ENCODE assay signal across 8 mouse cellular contexts in the genomic region with DNA sequence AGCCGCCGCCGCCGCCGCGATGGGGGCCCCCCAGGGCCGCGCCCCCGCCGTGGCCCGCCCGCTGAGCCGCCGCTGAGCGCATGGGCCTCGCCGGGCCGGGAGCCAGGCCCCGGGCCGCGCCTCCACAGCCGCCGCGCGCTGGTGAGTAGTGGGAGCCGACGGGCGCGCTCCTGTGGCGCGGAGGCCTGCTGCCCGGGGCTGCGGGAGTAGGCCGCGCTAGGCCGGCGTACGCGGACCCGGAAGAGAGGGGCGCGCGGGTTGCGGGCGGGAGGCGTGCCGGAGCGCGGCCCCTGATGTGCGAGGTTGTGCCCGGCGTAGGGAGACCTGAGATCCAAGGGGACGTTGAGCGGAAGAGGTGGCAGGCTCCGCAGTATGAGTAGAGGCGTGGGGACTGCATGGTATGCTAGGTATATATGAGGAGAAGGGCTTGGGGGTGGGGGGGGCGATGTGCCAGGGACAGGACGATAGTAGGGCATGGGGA. TPM values are rescaled to one million over a fixed set of nuclear protein-coding genes. Genes with fewer than 3 reads are reported as not detected.
DNase-seq lines count a peak whose midpoint lies in the region; ATAC-seq and TF ChIP-seq lines count a peak whose summit lies in the region.

No protein-coding gene starts in this region.

- under 1% methylated on average over 57 of the region's 58 CpGs for WGBS in spleen, adult 2 months
- WGBS in forebrain, embryonic 10.5 days: under 1% methylated on average over 56 of the region's 58 CpGs
- under 1% methylated on average over 53 of the region's 58 CpGs for WGBS in midbrain, embryonic 12.5 days

- no peak for TF ChIP-seq CTCF in spleen, adult 2 months (IDR thresholded peaks at IDR 0.05; ENCODE audit: extremely low read depth, insufficient read depth, insufficient read length, insufficient replicate concordance)

- H3K36me3 ChIP-seq in erythroblast, embryonic 14.5 days (ENCODE audit: control insufficient read depth): peaks cover 21% of the 10 kb centered on the region
- H3K36me3 ChIP-seq in spleen, adult 2 months (ENCODE audit: control insufficient read depth, insufficient read depth, low read length): peaks cover 4% of the 10 kb centered on the region; the same call in 1 of the 2 replicates
- peaks cover 25% of the 10 kb centered on the region for H3K36me3 ChIP-seq in forebrain, embryonic 10.5 days (replicated peaks)
- H3K36me3 ChIP-seq in midbrain, embryonic 12.5 days: peaks cover 19% of the 10 kb centered on the region

- H3K27me3 ChIP-seq in erythroblast, embryonic 14.5 days (ENCODE audit: control insufficient read depth): no peaks in the 10 kb centered on the region
- H3K27me3 ChIP-seq in spleen, adult 2 months (ENCODE audit: control insufficient read depth, insufficient read depth, low read length): no peaks in the 10 kb centered on the region
- no peaks in the 10 kb centered on the region for H3K27me3 ChIP-seq in forebrain, embryonic 10.5 days (ENCODE audit: poor library complexity, severe bottlenecking)
- H3K27me3 ChIP-seq in midbrain, embryonic 12.5 days: peaks cover 25% of the 10 kb centered on the region

- H3K9me3 ChIP-seq in erythroblast, embryonic 14.5 days (ENCODE audit: control insufficient read depth, low read length): no peaks in the 10 kb centered on the region
- no peaks in the 10 kb centered on the region for H3K9me3 ChIP-seq in forebrain, embryonic 10.5 days
- no peaks in the 10 kb centered on the region for H3K9me3 ChIP-seq in midbrain, embryonic 12.5 days

- H3K27ac ChIP-seq in spleen, adult 2 months (ENCODE audit: insufficient read depth, low read length): peak overlapping the region; percentile 84
- H3K27ac ChIP-seq in forebrain, embryonic 10.5 days: peak overlapping the region; percentile 94
- peak overlapping the region; percentile 86 for H3K27ac ChIP-seq in midbrain, embryonic 12.5 days (replicated peaks)

- no peak; the same call in 1 of the 2 replicates for ATAC-seq in erythroblast, adult 5-6 weeks (replicated peaks; ENCODE audit: low FRiP score, poor library complexity, severe bottlenecking)
- peak; percentile 66; the same call in 1 of the 2 replicates for ATAC-seq in midbrain, embryonic 12.5 days (ENCODE audit: low FRiP score, low read depth)

- H3K4me2 ChIP-seq in midbrain, embryonic 12.5 days (replicated peaks): peak overlapping the region; percentile 94

- peaks cover 42% of the 10 kb centered on the region for H3K4me1 ChIP-seq in erythroblast, embryonic 14.5 days (ENCODE audit: control insufficient read depth)
- H3K4me1 ChIP-seq in spleen, adult 2 months (ENCODE audit: control insufficient read depth, insufficient read depth, insufficient read length): peaks cover 2% of the 10 kb centered on the region; the same call in 1 of the 2 replicates
- H3K4me1 ChIP-seq in forebrain, embryonic 10.5 days: peaks cover 31% of the 10 kb centered on the region
- peaks cover 28% of the 10 kb centered on the region for H3K4me1 ChIP-seq in midbrain, embryonic 12.5 days

- peak overlapping the region; percentile 93 for H3K4me3 ChIP-seq in erythroblast, embryonic 14.5 days (replicated peaks)
- H3K4me3 ChIP-seq in spleen, adult 2 months (ENCODE audit: extremely low read depth, insufficient read depth, insufficient read length): peak overlapping the region; percentile 90
- peak overlapping the region; percentile 92 for H3K4me3 ChIP-seq in forebrain, embryonic 10.5 days
- H3K4me3 ChIP-seq in midbrain, embryonic 12.5 days: peak overlapping the region; percentile 94

- TF ChIP-seq POLR2A in spleen, adult 2 months (IDR thresholded peaks at IDR 0.05; ENCODE audit: low read depth, low read length): no peak

- DNase-seq in spleen, adult 2 months (ENCODE audit: low read depth in 1 of 2, low spot score in 2 of 2): peak in 1 of 2 experiments; percentile 27
- no peak for DNase-seq in spleen, adult 12 weeks (ENCODE audit: low spot score)
- no peak for DNase-seq in forebrain, embryonic 10.5 days (ENCODE audit: extremely low spot score, low spot score)
- peak; percentile 77 for DNase-seq in kidney, postnatal 14 days
- DNase-seq in natural killer cell, adult 2 months (ENCODE audit: low spot score in 2 of 2): no peak

- H3K9ac ChIP-seq in midbrain, embryonic 12.5 days (replicated peaks): peak overlapping the region; percentile 97

RNA-seq across cellular contexts. Expression of a gene that starts 0.5 kb away (rescaled TPM):
- polyA plus RNA-seq in erythroblast, embryonic 14.5 days (2012): 3.2 and 3.3 TPM in 2 replicates
- 5.6 and 6.3 TPM in 2 replicates for total RNA-seq in erythroblast, adult 5-6 weeks (2015; ENCODE audit: low replicate concordance)
- 29.1 and 33.9 TPM in 2 replicates for total RNA-seq in erythroblast, adult 5-6 weeks (2017; ENCODE audit: low replicate concordance)
- 18.6 and 18.9 TPM in 2 replicates for polyA plus RNA-seq in spleen, adult 2 months (2012; rRNA removed)
- 8.4 and 10.5 TPM in 2 replicates for polyA plus RNA-seq in forebrain, embryonic 10.5 days (2016; fragmentation: Nextera tagmentation; extraction: Ambion mirVana)
- polyA plus RNA-seq in midbrain, embryonic 12.5 days (2016; fragmentation: Nextera tagmentation; extraction: Ambion mirVana): 17.6 and 18.2 TPM in 2 replicates

RNA-seq across cellular contexts. Expression of a gene that starts 15.6 kb away (rescaled TPM):
- polyA plus RNA-seq in erythroblast, embryonic 14.5 days (2012): 28.4 and 31.6 TPM in 2 replicates
- total RNA-seq in erythroblast, adult 5-6 weeks (2015; ENCODE audit: low replicate concordance): 21.7 and 22.6 TPM in 2 replicates
- total RNA-seq in erythroblast, adult 5-6 weeks (2017; ENCODE audit: low replicate concordance): 10.1 and 11.0 TPM in 2 replicates
- polyA plus RNA-seq in spleen, adult 2 months (2012; rRNA removed): 39.5 and 49.5 TPM in 2 replicates
- polyA plus RNA-seq in forebrain, embryonic 10.5 days (2016; fragmentation: Nextera tagmentation; extraction: Ambion mirVana): 318 and 342 TPM in 2 replicates
- 194 and 210 TPM in 2 replicates for polyA plus RNA-seq in midbrain, embryonic 12.5 days (2016; fragmentation: Nextera tagmentation; extraction: Ambion mirVana)

RNA-seq across cellular contexts. Expression of a gene that starts 25.8 kb away (rescaled TPM):
- 0.21 and 0.31 TPM in 2 replicates for polyA plus RNA-seq in erythroblast, embryonic 14.5 days (2012)
- 9.6 and 13.2 TPM in 2 replicates for total RNA-seq in erythroblast, adult 5-6 weeks (2015; ENCODE audit: low replicate concordance)
- total RNA-seq in erythroblast, adult 5-6 weeks (2017; ENCODE audit: low replicate concordance): 4.3 and 5.0 TPM in 2 replicates
- polyA plus RNA-seq in spleen, adult 2 months (2012; rRNA removed): 44.9 and 58.3 TPM in 2 replicates
- 1.7 and 1.8 TPM in 2 replicates for polyA plus RNA-seq in forebrain, embryonic 10.5 days (2016; fragmentation: Nextera tagmentation; extraction: Ambion mirVana)
- polyA plus RNA-seq in midbrain, embryonic 12.5 days (2016; fragmentation: Nextera tagmentation; extraction: Ambion mirVana): 2.1 and 2.9 TPM in 2 replicates

RNA-seq across cellular contexts. Expression of a gene that starts 43.5 kb away (rescaled TPM):
- 5.5 and 9.0 TPM in 2 replicates for polyA plus RNA-seq in erythroblast, embryonic 14.5 days (2012)
- total RNA-seq in erythroblast, adult 5-6 weeks (2015; ENCODE audit: low replicate concordance): 10.0 and 15.9 TPM in 2 replicates
- 4.2 and 5.2 TPM in 2 replicates for total RNA-seq in erythroblast, adult 5-6 weeks (2017; ENCODE audit: low replicate concordance)
- polyA plus RNA-seq in spleen, adult 2 months (2012; rRNA removed): 13.7 and 17.7 TPM in 2 replicates
- 126 and 138 TPM in 2 replicates for polyA plus RNA-seq in forebrain, embryonic 10.5 days (2016; fragmentation: Nextera tagmentation; extraction: Ambion mirVana)
- polyA plus RNA-seq in midbrain, embryonic 12.5 days (2016; fragmentation: Nextera tagmentation; extraction: Ambion mirVana): 48.0 and 50.7 TPM in 2 replicates

RNA-seq across cellular contexts. Expression of a gene that starts 48.8 kb away (rescaled TPM):
- polyA plus RNA-seq in erythroblast, embryonic 14.5 days (2012): 0.02 TPM in 1 of 2 replicates, not detected in the other
- total RNA-seq in erythroblast, adult 5-6 weeks (2015; ENCODE audit: low replicate concordance): 3.1 TPM in 1 of 2 replicates, not detected in the other
- 0.42 and 3.2 TPM in 2 replicates for total RNA-seq in erythroblast, adult 5-6 weeks (2017; ENCODE audit: low replicate concordance)
- polyA plus RNA-seq in spleen, adult 2 months (2012; rRNA removed): 5.7 and 5.8 TPM in 2 replicates
- 23.5 and 24.7 TPM in 2 replicates for polyA plus RNA-seq in forebrain, embryonic 10.5 days (2016; fragmentation: Nextera tagmentation; extraction: Ambion mirVana)
- 25.1 and 27.7 TPM in 2 replicates for polyA plus RNA-seq in midbrain, embryonic 12.5 days (2016; fragmentation: Nextera tagmentation; extraction: Ambion mirVana)

Comparison
In these comparisons a context has a peak if more than half of its experiments do, and no peak if none do; other contexts are left out.
1. RNA of a gene that starts 25.8 kb away (polyA plus RNA-seq): 44.9 to 58.3 TPM in spleen, adult 2 months; 2.1 to 2.9 TPM in midbrain, embryonic 12.5 days, 1.7 to 1.8 TPM in forebrain, embryonic 10.5 days and 0.21 to 0.31 TPM in erythroblast, embryonic 14.5 days; every median in the first group is over 10 times any median in the second.
2. Peak in every context shown above with its lines, with median percentiles within 50 percentile points of each other: H3K4me3 ChIP-seq and H3K27ac ChIP-seq.